Mouse (Mus musculus): ENCODE data around the gene Wdr90.

The Wdr90 gene

DNA sequence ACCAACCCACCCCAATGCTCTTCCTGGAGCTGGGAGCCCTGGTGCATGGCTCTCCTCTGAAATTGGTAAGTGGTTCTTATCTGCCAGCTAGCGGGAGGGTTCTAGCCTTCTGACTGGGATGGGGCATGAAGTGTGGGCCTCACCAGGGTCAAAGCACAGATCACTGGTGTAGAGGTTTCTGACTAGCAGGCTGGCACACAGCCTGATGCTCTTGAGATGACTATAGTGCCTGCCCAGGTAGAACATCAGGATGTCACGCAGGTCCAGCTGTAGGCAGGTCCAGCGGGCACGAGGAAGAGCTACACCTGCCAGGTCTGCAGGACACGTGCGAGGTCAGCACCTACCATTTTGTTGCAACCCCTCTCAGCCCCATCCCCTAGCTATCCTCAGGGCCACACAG lies 1.1 kb downstream of the Wdr90 start:
- DNase-seq (ENCODE audit: low read depth, low spot score), result no peak

DNA sequence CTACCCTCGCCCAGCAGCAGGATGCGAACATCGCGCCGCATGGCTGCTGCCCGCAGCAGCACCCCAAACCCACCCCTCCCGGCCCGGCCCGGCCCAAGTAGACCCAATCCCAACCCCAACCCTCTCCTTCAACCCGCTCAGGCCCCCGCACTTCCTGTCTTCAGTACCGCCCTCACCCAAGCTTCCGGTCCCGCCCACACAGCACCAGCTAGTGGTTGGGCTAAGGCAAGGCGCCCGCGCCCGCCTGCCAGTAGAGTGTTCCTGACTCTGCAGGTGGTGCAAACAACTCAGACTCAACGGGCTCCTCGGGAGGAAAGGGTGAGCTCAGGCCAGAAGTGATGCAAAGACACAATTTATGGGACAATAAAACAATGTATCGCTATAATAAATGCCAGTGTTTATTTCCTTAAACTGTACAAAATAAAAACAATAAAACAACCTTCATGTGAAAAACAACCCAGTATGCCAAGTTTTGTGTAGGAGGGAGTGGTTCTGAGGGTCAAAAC lies 16.9 kb downstream of the Wdr90 start, which contains the start of gene Rhot2:
Gene Rhot2 (minus strand): TSS at position 456 of the 506 bp plus-strand sequence.
- peak; percentile 91 for DNase-seq (ENCODE audit: low read depth, low spot score)

GRCm38 (mm10) chr17:25843636-25844395 lies 17.5 kb downstream of the Wdr90 start:
- DNase-seq (ENCODE audit: low read depth, low spot score), result no peak

DNA sequence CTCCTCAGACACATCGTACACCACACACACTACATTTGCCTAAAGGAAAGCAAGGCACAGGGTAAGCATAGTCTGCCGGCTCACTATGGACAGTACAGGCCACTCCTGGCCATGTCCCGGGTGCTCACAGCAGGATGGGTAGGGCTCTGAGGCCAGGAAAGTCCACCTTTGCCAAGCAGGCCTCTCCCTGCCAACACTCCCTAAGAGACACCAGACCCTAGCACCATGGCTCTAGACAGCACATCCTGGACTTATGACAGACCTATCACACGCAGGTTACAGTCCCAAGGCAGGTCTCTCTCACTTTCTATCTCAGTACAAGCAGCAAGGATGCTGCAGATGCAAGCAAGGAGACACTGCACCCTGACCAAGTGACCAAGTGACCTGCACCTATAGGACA lies 18.2 kb downstream of the Wdr90 start:
- no peak for DNase-seq (ENCODE audit: low read depth, low spot score)

GRCm38 (mm10) chr17:25842509-25842908 lies 18.8 kb downstream of the Wdr90 start:
- DNase-seq (ENCODE audit: low read depth, low spot score), result no peak

DNA sequence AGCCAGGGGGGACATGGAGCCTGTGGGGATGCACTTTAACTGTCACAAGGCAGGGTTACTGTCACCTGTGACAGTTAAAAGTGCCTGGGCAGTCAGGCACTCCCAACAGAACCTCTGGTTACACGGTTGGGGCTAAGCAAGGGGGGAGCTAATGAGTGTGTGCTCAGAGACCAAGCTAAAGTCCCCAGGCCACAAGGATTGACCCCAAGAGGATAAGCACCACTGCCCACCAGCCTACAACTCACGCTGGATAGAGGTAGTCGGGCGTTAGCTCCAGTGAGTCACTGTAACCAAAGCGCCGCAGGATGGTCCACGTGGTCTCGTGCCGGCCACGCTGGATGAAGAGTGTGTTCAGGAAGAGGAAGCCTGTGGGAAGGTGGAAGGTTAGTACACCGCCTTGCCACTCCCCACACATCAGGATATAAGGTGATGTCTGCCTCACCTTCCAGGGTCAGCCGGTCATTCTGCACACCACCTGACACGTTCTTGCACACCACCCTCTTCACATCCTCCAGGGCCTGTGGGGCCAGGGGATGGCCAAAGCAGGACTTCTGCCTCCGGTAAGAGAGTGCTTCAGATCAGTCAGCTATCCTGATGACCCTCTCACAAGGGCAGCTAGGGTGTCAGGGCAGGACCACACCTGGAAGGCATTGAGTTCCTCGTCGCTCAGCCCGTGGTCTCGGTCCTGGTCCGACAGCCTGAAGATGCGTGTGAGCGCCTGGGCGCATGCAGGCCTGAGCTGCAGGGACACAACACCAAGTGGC lies 20.0 kb downstream of the Wdr90 start, which contains the start of gene Gm20683:
Gene Gm20683 (minus strand): TSS at position 647 of the 764 bp plus-strand sequence.
- no peak for DNase-seq (ENCODE audit: low read depth, low spot score)

GRCm38 (mm10) chr17:25840519-25840918 lies 20.8 kb downstream of the Wdr90 start:
- no peak for DNase-seq (ENCODE audit: low read depth, low spot score)

- DNase-seq (ENCODE audit: low read depth, low spot score), result no peak
These were observed 21.7 kb downstream of the Wdr90 start for GRCm38 (mm10) chr17:25839455-25840235.

- no peak for DNase-seq (ENCODE audit: low read depth, low spot score)
These were observed 22.4 kb downstream of the Wdr90 start for GRCm38 (mm10) chr17:25838904-25839303.

GRCm38 (mm10) chr17:25837533-25837932 lies 23.8 kb downstream of the Wdr90 start:
- no peak for DNase-seq (ENCODE audit: low read depth, low spot score)

DNA sequence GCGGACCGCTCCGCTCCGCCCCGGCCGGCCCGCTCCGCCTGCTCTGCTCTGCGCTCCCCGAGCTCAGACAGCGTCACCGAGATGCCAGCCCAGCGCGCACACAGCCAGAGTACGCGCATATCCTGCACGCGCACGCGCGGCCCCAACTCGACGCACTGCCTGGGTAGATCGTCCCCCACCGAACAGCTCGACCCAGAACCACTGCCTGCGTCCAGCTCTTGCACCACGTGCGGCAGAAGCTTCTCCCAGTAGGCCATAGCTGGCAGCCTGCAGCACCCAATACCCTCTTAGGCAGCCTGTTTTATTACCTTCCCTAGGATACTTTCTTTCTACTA lies 24.3 kb downstream of the Wdr90 start, which contains the start of gene Rhbdl1:
Gene Rhbdl1 (minus strand): TSS at position 220 of the 335 bp plus-strand sequence.
- DNase-seq (ENCODE audit: low read depth, low spot score), result peak; percentile 95

DNA sequence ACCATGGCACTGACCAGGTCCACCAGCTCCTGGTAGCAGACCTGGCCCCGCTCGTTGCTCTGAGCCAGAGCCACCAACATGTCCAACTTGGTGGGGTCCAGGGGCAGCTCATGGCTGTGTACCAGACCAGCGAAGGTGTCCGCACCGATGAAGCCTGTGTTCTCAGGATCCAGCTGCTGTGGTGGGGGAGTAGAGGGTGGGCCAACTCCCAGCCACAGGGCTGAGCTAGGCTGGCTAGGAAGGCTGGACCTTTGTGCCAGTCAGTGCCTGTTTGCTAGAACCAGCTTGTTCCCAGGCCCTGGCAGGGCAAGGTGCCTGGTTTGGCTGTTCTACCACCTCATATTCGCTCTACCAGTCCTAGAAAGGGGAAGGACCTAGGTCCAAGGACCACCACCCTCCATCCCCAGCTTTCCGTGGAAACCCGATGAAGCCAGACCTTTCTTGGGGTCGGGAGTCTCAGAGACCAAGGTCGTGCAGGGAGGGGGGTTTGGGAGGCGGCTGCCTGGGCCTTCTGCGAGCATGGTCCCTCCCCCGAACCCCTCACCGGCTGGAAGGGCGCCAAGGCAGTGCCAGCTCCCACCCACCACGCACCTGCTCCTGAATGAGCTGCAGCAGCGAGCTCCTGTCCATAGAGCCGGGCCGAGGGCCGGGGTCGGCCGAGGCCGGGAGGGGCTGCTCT lies 24.8 kb downstream of the Wdr90 start:
- DNase-seq (ENCODE audit: low read depth, low spot score), result no peak

DNA sequence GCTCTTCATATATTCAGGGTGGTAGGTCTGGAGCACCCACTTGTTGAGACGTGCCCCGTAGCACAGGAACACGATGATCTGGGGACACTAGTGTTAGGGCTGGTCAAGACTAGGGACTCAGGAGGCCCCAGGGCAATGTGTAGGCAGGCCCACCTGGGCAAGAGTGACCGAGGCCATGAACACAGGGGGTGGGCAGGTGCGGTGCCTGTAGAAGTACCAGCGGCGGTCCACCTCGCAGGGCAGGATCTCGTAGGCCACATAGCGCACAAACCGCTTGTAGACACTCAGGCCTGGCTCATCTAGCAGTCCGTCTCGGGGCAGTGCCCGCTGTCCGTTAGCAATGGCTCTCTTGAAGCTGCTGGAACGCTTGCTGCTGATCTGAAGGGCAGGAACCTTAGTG lies 25.5 kb downstream of the Wdr90 start:
- no peak for DNase-seq (ENCODE audit: low read depth, low spot score)

GRCm38 (mm10) chr17:25835301-25835700 lies 26.0 kb downstream of the Wdr90 start:
- DNase-seq (ENCODE audit: low read depth, low spot score), result no peak

DNA sequence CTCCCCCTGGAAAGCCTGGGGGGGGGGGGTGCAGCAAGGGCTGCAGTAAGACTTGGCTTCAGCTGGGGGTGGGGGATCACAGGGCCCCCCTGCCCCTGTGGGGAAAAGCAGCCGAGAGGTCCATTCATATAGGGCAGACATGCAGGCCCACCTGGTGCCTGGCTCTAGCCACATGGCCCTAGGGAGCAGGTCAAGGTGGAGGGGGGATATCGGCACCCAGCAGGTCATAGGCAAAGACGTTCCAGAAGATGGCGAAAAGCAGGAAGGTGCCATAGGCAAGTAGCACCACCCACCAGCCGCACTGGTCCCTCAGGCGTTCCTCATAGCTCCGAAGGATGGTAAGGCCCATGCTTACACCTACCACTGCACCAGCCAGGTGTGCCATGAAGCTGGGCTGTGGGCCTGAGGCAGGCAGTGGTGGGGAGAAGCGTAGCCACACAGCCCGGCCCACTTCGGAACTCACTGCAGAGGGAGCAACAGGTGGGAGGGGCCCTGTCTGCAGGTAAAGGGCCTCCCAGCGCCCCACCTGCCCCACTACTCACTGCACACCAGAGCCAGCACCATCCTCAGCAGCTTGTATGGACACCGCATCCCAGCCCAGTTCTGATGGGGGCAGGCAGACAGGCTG lies 26.6 kb downstream of the Wdr90 start:
- DNase-seq (ENCODE audit: low read depth, low spot score), result no peak

- no peak for DNase-seq (ENCODE audit: low read depth, low spot score)
These were observed 27.2 kb downstream of the Wdr90 start for GRCm38 (mm10) chr17:25833961-25834594.

DNA sequence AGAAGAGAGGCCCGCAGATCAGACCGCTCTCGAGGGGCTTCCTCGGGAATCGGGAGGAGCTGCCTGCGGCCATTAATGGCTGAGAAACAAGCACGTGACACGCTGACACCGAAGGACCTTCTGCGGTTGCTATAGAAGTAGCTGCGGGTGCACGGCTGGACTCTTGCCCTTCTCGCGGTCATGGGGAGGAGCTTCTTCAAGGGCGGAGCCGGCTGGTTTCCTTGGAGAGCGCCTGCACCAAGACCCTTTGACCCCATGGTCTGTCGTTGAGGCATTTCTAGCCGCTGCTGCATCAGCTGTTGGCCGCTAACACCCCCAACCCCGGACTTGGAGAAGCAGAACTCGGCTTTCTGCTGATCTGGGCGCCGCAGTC lies 28.0 kb downstream of the Wdr90 start, which contains the start of gene Stub1:
Gene Stub1 (minus strand): TSS at position 114 of the 373 bp plus-strand sequence.
- DNase-seq (ENCODE audit: low read depth, low spot score), result peak; percentile 96

- DNase-seq (ENCODE audit: low read depth, low spot score), result peak; percentile 99
These were observed 28.6 kb downstream of the Wdr90 start for GRCm38 (mm10) chr17:25832436-25833290.

Data from skeletal muscle tissue, adult 2 months (tissue).